Mouse (Mus musculus): ENCODE measurements around the gene Lmx1b.

Lmx1b gene

GRCm38 (mm10) chr2:33630081-33631021 is 10.0 kb downstream of the Lmx1b start:
- no peak for DNase-seq

- DNase-seq: no peak
Measured at GRCm38 (mm10) chr2:33629641-33630040, 10.7 kb downstream of the Lmx1b start.

GRCm38 (mm10) chr2:33628791-33629190 is 11.5 kb downstream of the Lmx1b start:
- DNase-seq: no peak

GRCm38 (mm10) chr2:33627058-33627375 is 13.3 kb downstream of the Lmx1b start:
- no peak for DNase-seq

GRCm38 (mm10) chr2:33626262-33627057 is 13.9 kb downstream of the Lmx1b start:
- no peak for DNase-seq

- DNase-seq: no peak
Measured at GRCm38 (mm10) chr2:33617670-33618069, 22.6 kb downstream of the Lmx1b start.

GRCm38 (mm10) chr2:33616411-33616843 is 23.9 kb downstream of the Lmx1b start:
- peak; percentile 50 for DNase-seq

- DNase-seq: no peak
Measured at GRCm38 (mm10) chr2:33615843-33616344, 24.4 kb downstream of the Lmx1b start.

- no peak for DNase-seq
Measured at GRCm38 (mm10) chr2:33605487-33606256, 34.6 kb downstream of the Lmx1b start.

- no peak for DNase-seq
Measured at GRCm38 (mm10) chr2:33604846-33605486, 35.3 kb downstream of the Lmx1b start.

GRCm38 (mm10) chr2:33600520-33600919 is 39.8 kb downstream of the Lmx1b start:
- no peak for DNase-seq

- DNase-seq: no peak
Measured at GRCm38 (mm10) chr2:33597384-33597783, 42.9 kb downstream of the Lmx1b start.

GRCm38 (mm10) chr2:33595085-33595423 is 45.3 kb downstream of the Lmx1b start:
- DNase-seq: no peak

- DNase-seq: no peak
Measured at GRCm38 (mm10) chr2:33594181-33595084, 45.9 kb downstream of the Lmx1b start.

GRCm38 (mm10) chr2:33592931-33593555 is 47.3 kb downstream of the Lmx1b start:
- peak; percentile 62 for DNase-seq

- no peak for DNase-seq
Measured at GRCm38 (mm10) chr2:33589280-33589679, 51.0 kb downstream of the Lmx1b start.

GRCm38 (mm10) chr2:33584937-33585910 is 55.1 kb downstream of the Lmx1b start:
- DNase-seq: no peak

GRCm38 (mm10) chr2:33583761-33584160 is 56.5 kb downstream of the Lmx1b start:
- no peak for DNase-seq

- peak; percentile 57 for DNase-seq
Measured at GRCm38 (mm10) chr2:33583317-33583716, 57.0 kb downstream of the Lmx1b start.
